Mouse (Mus musculus) spleen, adult 2 months (tissue): ENCODE data around the gene Tbl1xr1. TPM values are rescaled to one million over a fixed set of nuclear protein-coding genes. Genes with fewer than 3 reads are reported as not detected.

Source experiments
- DNase-seq, 2 experiments: peaks; one replicate each; pipeline versions ENCODE4 v3.0.0 to v3.0.0-alpha.2; 2012 to 2021; ENCODE audit warnings: low spot score in 2 of 2, low read depth in 1 of 2
- H3K27ac ChIP-seq: fragments of 200-500 bp; 2 replicates; pipeline ENCODE4 v1.5.1; 2012; ENCODE audit warnings: low read length, inconsistent platforms; ENCODE audit not compliant: insufficient read depth
- H3K27me3 ChIP-seq: fragments of 200-500 bp; 2 replicates; pipeline ENCODE4 v1.6.1; 2012; ENCODE audit warnings: mild to moderate bottlenecking, moderate library complexity, low read length, inconsistent platforms; ENCODE audit not compliant: control insufficient read depth, insufficient read depth
- H3K36me3 ChIP-seq: fragments of 200-500 bp; 2 replicates; pipeline ENCODE4 v1.6.1; 2012; ENCODE audit warnings: mild to moderate bottlenecking, low read length, inconsistent platforms; ENCODE audit not compliant: control insufficient read depth, insufficient read depth
- H3K4me1 ChIP-seq: fragments of 200-500 bp; 2 replicates; pipeline ENCODE4 v1.6.1; 2011; ENCODE audit warnings: inconsistent platforms; ENCODE audit not compliant: control insufficient read depth, insufficient read depth, insufficient read length
- H3K4me3 ChIP-seq: fragments of 200-500 bp; 2 replicates; pipeline ENCODE4 v1.5.1; 2011; ENCODE audit warnings: mild to moderate bottlenecking, inconsistent platforms; ENCODE audit not compliant: insufficient read depth, insufficient read length; ENCODE audit errors: extremely low read depth
- CTCF ChIP-seq: fragments of 200-500 bp; IDR thresholded peaks from 2 replicates; pipeline ENCODE4 v1.5.1; 2011; ENCODE audit warnings: mild to moderate bottlenecking, inconsistent platforms; ENCODE audit not compliant: insufficient read depth, insufficient read length, insufficient replicate concordance; ENCODE audit errors: extremely low read depth
- POLR2A ChIP-seq: fragments of 200-500 bp; IDR thresholded peaks from 2 replicates; pipeline ENCODE4 v1.6.1; 2011; ENCODE audit warnings: low read depth, low read length, inconsistent platforms
- WGBS: fragments of 180-500 bp; shearing (Covaris S2); methylation state at CpG from one replicate; pipeline ENCODE4 v1.1.7; 2018; 5-methylcytosine and 5-hydroxymethylcytosine counted together
- polyA plus RNA-seq: library from polyadenylated mRNA; depleted of rRNA; stranded (reverse); fragments of >200 nt; gene quantifications from 2 replicates; pipeline ENCODE4 v1.2.3, GENCODE M21; 2012

Tbl1xr1 gene
- polyA plus RNA-seq, 1 experiment: 17.8 TPM

DNA sequence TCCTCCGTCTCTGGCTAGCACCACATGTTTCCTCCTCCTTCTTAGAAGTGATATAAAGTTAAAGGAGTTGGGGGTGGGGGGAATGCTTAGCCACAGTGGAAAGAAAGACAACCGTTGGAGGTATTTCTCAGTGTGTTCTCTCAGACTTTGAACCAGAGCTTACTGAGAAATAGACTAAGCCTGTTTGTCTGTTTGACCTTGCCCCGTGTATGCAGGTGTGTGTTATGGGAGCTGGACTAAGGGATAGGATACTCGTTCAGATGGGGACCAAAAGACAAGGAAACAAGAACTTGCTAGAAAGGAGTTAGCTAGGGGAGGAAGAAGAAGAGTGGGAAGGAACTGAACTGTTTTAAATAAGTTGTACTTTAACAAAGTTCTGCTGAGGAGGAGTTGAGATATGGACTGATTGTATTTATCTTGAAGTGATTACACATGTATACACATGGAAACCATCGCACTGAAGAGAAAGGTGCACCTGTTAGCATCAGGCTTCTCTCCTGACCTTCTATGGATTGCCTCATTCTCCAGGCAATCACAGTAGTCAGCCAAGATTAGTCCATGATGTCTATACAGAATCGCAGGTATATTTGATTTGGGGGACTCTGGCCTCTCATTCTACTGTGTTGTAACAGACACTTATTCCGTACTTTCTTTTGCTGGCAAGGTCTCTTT is 117.9 kb downstream of the Tbl1xr1 start:
- Histone ChIP-seq H3K36me3 (peaks cover 26% of the 10 kb centered on the region), H3K27me3 (no peaks in the 10 kb centered on the region), H3K4me1 (no peaks in the 10 kb centered on the region), H3K27ac (no peak overlapping the region), H3K4me3 (no peak overlapping the region)
- DNase-seq: no peak
- 82% methylated on average over 7 of the region's 7 CpGs for WGBS
- TF ChIP-seq POLR2A: no peak

GRCm38 (mm10) chr3:22198802-22199201 is 122.3 kb downstream of the Tbl1xr1 start:
- no peaks in the 10 kb centered on the region for H3K27me3 ChIP-seq
- H3K27ac ChIP-seq: no peak overlapping the region
- TF ChIP-seq POLR2A: no peak
- no peak for TF ChIP-seq CTCF
- DNase-seq: no peak
- H3K36me3 ChIP-seq: peaks cover 20% of the 10 kb centered on the region
- 87% methylated on average over 1 of the region's 1 CpGs for WGBS
- H3K4me1 ChIP-seq: no peaks in the 10 kb centered on the region
- no peak overlapping the region for H3K4me3 ChIP-seq

DNA sequence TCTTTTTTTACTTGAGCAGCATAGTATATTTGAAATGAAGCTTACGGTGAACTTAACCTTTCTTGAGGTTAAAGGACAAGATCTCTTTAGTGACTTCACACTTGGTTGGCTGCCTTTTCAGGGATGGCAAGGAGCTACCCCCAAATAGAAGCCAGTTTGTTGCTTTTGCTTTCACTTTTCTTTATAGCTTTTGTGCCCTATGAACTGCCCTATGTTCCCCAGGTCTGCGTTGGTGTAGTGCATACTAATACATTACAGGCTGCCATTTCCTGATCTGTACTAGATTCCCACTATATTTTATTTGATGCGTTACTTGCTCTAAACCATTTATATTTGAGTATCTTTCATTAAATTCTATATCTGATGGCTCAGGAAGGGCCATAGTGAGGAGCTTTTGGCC is 127.7 kb downstream of the Tbl1xr1 start:
- no peaks in the 10 kb centered on the region for H3K27me3 ChIP-seq
- peaks cover 4% of the 10 kb centered on the region; the same call in 1 of the 2 replicates for H3K4me1 ChIP-seq
- no peak for TF ChIP-seq POLR2A
- TF ChIP-seq CTCF: no peak
- H3K4me3 ChIP-seq: no peak overlapping the region
- 72% methylated on average over 3 of the region's 3 CpGs for WGBS
- no peak for DNase-seq
- peaks cover 20% of the 10 kb centered on the region for H3K36me3 ChIP-seq
- no peak overlapping the region for H3K27ac ChIP-seq

DNA sequence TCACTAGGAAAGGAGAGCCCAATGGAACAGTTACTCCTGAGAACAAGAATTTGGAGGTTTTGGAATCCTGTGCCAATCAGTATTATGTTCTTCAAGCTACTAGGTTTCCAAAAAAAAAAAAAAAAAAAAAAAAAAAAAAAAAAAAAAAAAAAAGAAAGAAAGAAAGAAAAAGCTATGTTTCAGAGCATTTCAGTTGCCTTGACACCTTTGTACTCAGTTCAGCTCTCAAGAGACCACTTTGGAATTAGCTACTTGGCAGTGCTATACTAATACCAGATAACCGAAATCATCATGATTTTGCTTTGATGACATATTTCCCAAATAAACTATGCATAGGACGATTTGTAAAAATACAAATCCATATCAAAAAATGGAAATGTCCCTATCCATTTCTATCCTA is 145.1 kb downstream of the Tbl1xr1 start:
- no peak overlapping the region for H3K4me3 ChIP-seq
- H3K27ac ChIP-seq: no peak overlapping the region
- H3K4me1 ChIP-seq: no peaks in the 10 kb centered on the region
- no peaks in the 10 kb centered on the region; the same call in 1 of the 2 replicates for H3K36me3 ChIP-seq
- WGBS: 82% methylated on average over 2 of the region's 2 CpGs
- H3K27me3 ChIP-seq: no peaks in the 10 kb centered on the region
- no peak for DNase-seq
- TF ChIP-seq CTCF: no peak
- no peak for TF ChIP-seq POLR2A

DNA sequence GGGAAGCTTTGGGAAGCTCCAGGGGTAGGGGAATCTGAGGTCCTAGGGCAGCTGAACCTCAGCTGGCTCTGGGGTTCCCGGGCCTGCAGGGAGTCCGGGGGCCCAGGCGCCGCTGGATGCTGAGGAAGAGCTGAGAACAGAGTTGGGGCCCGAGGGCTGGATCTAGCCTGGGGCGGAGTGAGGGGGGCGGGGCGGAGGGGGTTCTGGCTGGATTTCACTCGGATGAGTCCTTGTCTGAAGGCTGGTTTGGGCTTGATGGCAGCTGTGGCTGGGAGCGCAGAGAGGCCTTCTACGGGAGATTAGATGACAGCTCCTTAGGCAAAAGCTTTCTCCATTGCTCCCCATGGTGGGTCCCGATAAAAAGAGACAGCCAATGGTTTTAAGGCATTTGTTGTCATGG is 145.9 kb downstream of the Tbl1xr1 start:
- no peak for DNase-seq
- 73% methylated on average over 12 of the region's 12 CpGs for WGBS
- no peak overlapping the region for H3K4me3 ChIP-seq
- no peak overlapping the region for H3K27ac ChIP-seq
- TF ChIP-seq CTCF: no peak
- TF ChIP-seq POLR2A: no peak
- no peaks in the 10 kb centered on the region for H3K36me3 ChIP-seq
- H3K4me1 ChIP-seq: no peaks in the 10 kb centered on the region
- H3K27me3 ChIP-seq: no peaks in the 10 kb centered on the region

GRCm38 (mm10) chr3:22223023-22223422 is 146.6 kb downstream of the Tbl1xr1 start:
- WGBS: 90% methylated on average over 5 of the region's 5 CpGs
- no peaks in the 10 kb centered on the region for H3K27me3 ChIP-seq
- no peak for DNase-seq
- H3K4me3 ChIP-seq: no peak overlapping the region
- no peak for TF ChIP-seq CTCF
- no peak for TF ChIP-seq POLR2A
- H3K4me1 ChIP-seq: no peaks in the 10 kb centered on the region
- H3K27ac ChIP-seq: no peak overlapping the region
- H3K36me3 ChIP-seq: no peaks in the 10 kb centered on the region

- TF ChIP-seq CTCF (no peak), POLR2A (no peak)
- DNase-seq: no peak
- no peaks in the 10 kb centered on the region for H3K36me3 ChIP-seq
Measured at GRCm38 (mm10) chr3:22228052-22228451, 151.6 kb downstream of the Tbl1xr1 start.

DNA sequence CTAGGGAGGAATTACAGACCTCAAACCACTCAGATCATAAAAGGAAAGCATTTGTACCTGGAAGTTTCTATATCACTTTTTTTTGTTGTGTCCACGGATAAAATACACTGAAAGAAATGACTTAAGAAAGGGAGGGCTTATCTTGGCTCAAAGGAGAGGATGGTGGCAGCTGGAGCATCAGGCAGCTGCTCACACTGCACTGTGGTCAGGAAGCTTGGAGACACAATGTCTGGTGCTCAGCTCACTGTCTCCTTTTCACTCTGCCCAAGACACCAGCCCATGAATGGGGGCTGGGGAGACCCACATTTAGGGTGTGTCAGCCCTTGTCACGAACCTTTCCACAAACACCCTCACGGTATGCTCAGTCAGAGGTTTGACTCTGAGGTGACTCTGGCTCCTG is 154.2 kb downstream of the Tbl1xr1 start:
- no peaks in the 10 kb centered on the region for H3K4me1 ChIP-seq
- 68% methylated on average over 3 of the region's 3 CpGs for WGBS
- no peaks in the 10 kb centered on the region for H3K36me3 ChIP-seq
- H3K27me3 ChIP-seq: no peaks in the 10 kb centered on the region
- DNase-seq: no peak
- no peak overlapping the region for H3K27ac ChIP-seq
- H3K4me3 ChIP-seq: no peak overlapping the region
- no peak for TF ChIP-seq POLR2A
- no peak for TF ChIP-seq CTCF

More at GRCm38 (mm10) chr3:22228052-22228451, 151.6 kb downstream of the Tbl1xr1 start:
- no peaks in the 10 kb centered on the region for H3K4me1 ChIP-seq
- no peak overlapping the region for H3K27ac ChIP-seq
- H3K4me3 ChIP-seq: no peak overlapping the region
- WGBS: 86% methylated on average over 3 of the region's 3 CpGs
- no peaks in the 10 kb centered on the region for H3K27me3 ChIP-seq
